Mouse (Mus musculus): ENCODE data around the gene Lgals12.

Gene Lgals12

GRCm38 (mm10) chr19:7606801-7607689, at the start of gene Lgals12:
TSS of gene Lgals12 (minus strand) at chr19:7607193.
- DNase-seq: no peak

- no peak for DNase-seq
Measured at GRCm38 (mm10) chr19:7648913-7649666, 42.1 kb upstream of the Lgals12 start.

- no peak for DNase-seq
Measured at GRCm38 (mm10) chr19:7633786-7634185, 26.8 kb upstream of the Lgals12 start.

GRCm38 (mm10) chr19:7633021-7633420, 26.0 kb upstream of the Lgals12 start:
- DNase-seq: no peak

- DNase-seq: peak; percentile 45
Measured at GRCm38 (mm10) chr19:7617696-7618095, 10.7 kb upstream of the Lgals12 start.

GRCm38 (mm10) chr19:7617085-7617484, 10.1 kb upstream of the Lgals12 start:
- DNase-seq: no peak

GRCm38 (mm10) chr19:7616231-7616930, 9.4 kb upstream of the Lgals12 start:
- DNase-seq: no peak

- DNase-seq: no peak
Measured at GRCm38 (mm10) chr19:7613151-7613550, 6.2 kb upstream of the Lgals12 start.

GRCm38 (mm10) chr19:7611942-7612757, 5.2 kb upstream of the Lgals12 start, which contains the start of gene Hrasls5:
TSS of gene Hrasls5 (plus strand) at chr19:7612541.
- no peak for DNase-seq

- no peak for DNase-seq
Measured at GRCm38 (mm10) chr19:7607690-7608201, 753 bp upstream of the Lgals12 start.

GRCm38 (mm10) chr19:7605930-7606783, 836 bp downstream of the Lgals12 start:
- DNase-seq: no peak

- no peak for DNase-seq
Measured at GRCm38 (mm10) chr19:7605013-7605412, 2.0 kb downstream of the Lgals12 start.

GRCm38 (mm10) chr19:7604107-7604506, 2.9 kb downstream of the Lgals12 start:
- no peak for DNase-seq

- no peak for DNase-seq
Measured at GRCm38 (mm10) chr19:7601551-7601950, 5.4 kb downstream of the Lgals12 start.

- no peak for DNase-seq
Measured at GRCm38 (mm10) chr19:7598481-7598880, 8.5 kb downstream of the Lgals12 start.

GRCm38 (mm10) chr19:7595534-7595933, 11.5 kb downstream of the Lgals12 start:
- no peak for DNase-seq

- no peak for DNase-seq
Measured at GRCm38 (mm10) chr19:7592018-7592417, 15.0 kb downstream of the Lgals12 start.

- no peak for DNase-seq
Measured at GRCm38 (mm10) chr19:7590795-7591194, 16.2 kb downstream of the Lgals12 start.

- DNase-seq: no peak
Measured at GRCm38 (mm10) chr19:7585764-7586163, 21.2 kb downstream of the Lgals12 start.

GRCm38 (mm10) chr19:7585279-7585678, 21.7 kb downstream of the Lgals12 start:
- no peak for DNase-seq

GRCm38 (mm10) chr19:7583599-7583998, 23.4 kb downstream of the Lgals12 start:
- DNase-seq: no peak
